Mouse (Mus musculus): Measurements from ENCODE around the gene Adgrv1. TPM values are rescaled to one million over a fixed set of nuclear protein-coding genes. Genes with fewer than 3 reads are reported as not detected.
A peak's percentile ranks its signal among the peaks of the same experiment; 100 is the strongest.

Adgrv1 gene
- polyA plus RNA-seq, 1 experiment from 2014 or later = 0.86 TPM

- no peak overlapping the region for H3K4me2 ChIP-seq (replicated peaks; ENCODE audit: low read depth)
- no peak overlapping the region for H3K4me3 ChIP-seq (ENCODE audit: low read depth, low read length)
- no peak for ATAC-seq
- H3K27ac ChIP-seq (ENCODE audit: low read depth, low read length) = no peak overlapping the region
- no peak overlapping the region for H3K9ac ChIP-seq (ENCODE audit: low read depth, low read length)
- no peaks in the 10 kb centered on the region for H3K27me3 ChIP-seq (replicated peaks; ENCODE audit: control insufficient read depth, insufficient read depth, low read length)
- WGBS = 80% methylated on average over 6 of the region's 6 CpGs
- H3K9me3 ChIP-seq (ENCODE audit: control insufficient read depth) = no peaks in the 10 kb centered on the region
- H3K36me3 ChIP-seq (ENCODE audit: control insufficient read depth, insufficient read depth) = no peaks in the 10 kb centered on the region
- no peak for TF ChIP-seq CTCF (IDR thresholded peaks at IDR 0.05; ENCODE audit: low read depth)
- H3K4me1 ChIP-seq (replicated peaks; ENCODE audit: control insufficient read depth, insufficient read depth, low read length) = no peaks in the 10 kb centered on the region
Observed at GRCm38 (mm10) chr13:81142268-81142884, 490.6 kb downstream of the Adgrv1 start.

GRCm38 (mm10) chr13:81136652-81137422 is 496.1 kb downstream of the Adgrv1 start:
- Histone ChIP-seq H3K36me3 (ENCODE audit: control insufficient read depth, insufficient read depth) (no peaks in the 10 kb centered on the region), H3K4me2 (replicated peaks; ENCODE audit: low read depth) (peak overlapping the region; percentile 1; the same call in 1 of the 2 replicates), H3K4me1 (replicated peaks; ENCODE audit: control insufficient read depth, insufficient read depth, low read length) (peaks cover 26% of the 10 kb centered on the region), H3K4me3 (ENCODE audit: low read depth, low read length) (no peak overlapping the region), H3K9me3 (ENCODE audit: control insufficient read depth) (no peaks in the 10 kb centered on the region), H3K27me3 (replicated peaks; ENCODE audit: control insufficient read depth, insufficient read depth, low read length) (no peaks in the 10 kb centered on the region), H3K9ac (ENCODE audit: low read depth, low read length) (no peak overlapping the region), H3K27ac (ENCODE audit: low read depth, low read length) (peak overlapping the region; percentile 43)
- ATAC-seq = peak; percentile 77
- no peak for TF ChIP-seq CTCF (IDR thresholded peaks at IDR 0.05; ENCODE audit: low read depth)
- 8% methylated on average over 11 of the region's 11 CpGs for WGBS

- Histone ChIP-seq H3K27me3 (replicated peaks; ENCODE audit: control insufficient read depth, insufficient read depth, low read length) (no peaks in the 10 kb centered on the region), H3K9ac (ENCODE audit: low read depth, low read length) (no peak overlapping the region), H3K36me3 (ENCODE audit: control insufficient read depth, insufficient read depth) (no peaks in the 10 kb centered on the region), H3K4me3 (ENCODE audit: low read depth, low read length) (no peak overlapping the region), H3K4me1 (replicated peaks; ENCODE audit: control insufficient read depth, insufficient read depth, low read length) (peaks cover 31% of the 10 kb centered on the region), H3K27ac (ENCODE audit: low read depth, low read length) (peak overlapping the region; percentile 43; the same call in 1 of the 2 replicates), H3K9me3 (ENCODE audit: control insufficient read depth) (no peaks in the 10 kb centered on the region), H3K4me2 (replicated peaks; ENCODE audit: low read depth) (no peak overlapping the region)
- no peak for TF ChIP-seq CTCF (IDR thresholded peaks at IDR 0.05; ENCODE audit: low read depth)
- ATAC-seq = peak; percentile 31
- 39% methylated on average over 10 of the region's 10 CpGs for WGBS
Observed at GRCm38 (mm10) chr13:81135953-81136352, 497.0 kb downstream of the Adgrv1 start.

GRCm38 (mm10) chr13:81134412-81134811 is 498.5 kb downstream of the Adgrv1 start:
- Histone ChIP-seq H3K27me3 (replicated peaks; ENCODE audit: control insufficient read depth, insufficient read depth, low read length) (no peaks in the 10 kb centered on the region), H3K4me3 (ENCODE audit: low read depth, low read length) (no peak overlapping the region), H3K9ac (ENCODE audit: low read depth, low read length) (no peak overlapping the region), H3K9me3 (ENCODE audit: control insufficient read depth) (no peaks in the 10 kb centered on the region), H3K4me2 (replicated peaks; ENCODE audit: low read depth) (no peak overlapping the region), H3K27ac (ENCODE audit: low read depth, low read length) (no peak overlapping the region), H3K36me3 (ENCODE audit: control insufficient read depth, insufficient read depth) (no peaks in the 10 kb centered on the region), H3K4me1 (replicated peaks; ENCODE audit: control insufficient read depth, insufficient read depth, low read length) (peaks cover 31% of the 10 kb centered on the region)
- no peak for ATAC-seq
- no peak for TF ChIP-seq CTCF (IDR thresholded peaks at IDR 0.05; ENCODE audit: low read depth)

GRCm38 (mm10) chr13:81133336-81133735 is 499.6 kb downstream of the Adgrv1 start:
- Histone ChIP-seq H3K4me2 (replicated peaks; ENCODE audit: low read depth) (no peak overlapping the region), H3K27me3 (replicated peaks; ENCODE audit: control insufficient read depth, insufficient read depth, low read length) (no peaks in the 10 kb centered on the region), H3K4me3 (ENCODE audit: low read depth, low read length) (no peak overlapping the region), H3K36me3 (ENCODE audit: control insufficient read depth, insufficient read depth) (no peaks in the 10 kb centered on the region), H3K9ac (ENCODE audit: low read depth, low read length) (no peak overlapping the region), H3K4me1 (replicated peaks; ENCODE audit: control insufficient read depth, insufficient read depth, low read length) (peaks cover 31% of the 10 kb centered on the region), H3K9me3 (ENCODE audit: control insufficient read depth) (no peaks in the 10 kb centered on the region), H3K27ac (ENCODE audit: low read depth, low read length) (no peak overlapping the region)
- 83% methylated on average over 4 of the region's 4 CpGs for WGBS
- no peak for ATAC-seq
- no peak for TF ChIP-seq CTCF (IDR thresholded peaks at IDR 0.05; ENCODE audit: low read depth)

GRCm38 (mm10) chr13:81132691-81133090 is 500.3 kb downstream of the Adgrv1 start:
- ATAC-seq = no peak
- H3K27ac ChIP-seq (ENCODE audit: low read depth, low read length) = no peak overlapping the region
- 63% methylated on average over 5 of the region's 5 CpGs for WGBS
- no peaks in the 10 kb centered on the region for H3K27me3 ChIP-seq (replicated peaks; ENCODE audit: control insufficient read depth, insufficient read depth, low read length)
- no peaks in the 10 kb centered on the region for H3K9me3 ChIP-seq (ENCODE audit: control insufficient read depth)
- H3K4me3 ChIP-seq (ENCODE audit: low read depth, low read length) = no peak overlapping the region
- H3K4me1 ChIP-seq (replicated peaks; ENCODE audit: control insufficient read depth, insufficient read depth, low read length) = peaks cover 31% of the 10 kb centered on the region
- no peak overlapping the region for H3K9ac ChIP-seq (ENCODE audit: low read depth, low read length)
- H3K36me3 ChIP-seq (ENCODE audit: control insufficient read depth, insufficient read depth) = no peaks in the 10 kb centered on the region
- no peak for TF ChIP-seq CTCF (IDR thresholded peaks at IDR 0.05; ENCODE audit: low read depth)
- H3K4me2 ChIP-seq (replicated peaks; ENCODE audit: low read depth) = no peak overlapping the region
